Mouse (Mus musculus) megakaryocyte, embryonic 14.5 days (primary cell): Measurements from ENCODE around the gene Ugt1a7c.

Experiments used
- FLI1 ChIP-seq: IDR thresholded peaks from 2 replicates; pipeline ENCODE4 v1.6.1; 2012; ENCODE audit warnings: low read length, inconsistent platforms, mixed read lengths
- GATA1 ChIP-seq: IDR thresholded peaks from 3 replicates; pipeline ENCODE4 v1.6.1; 2012; ENCODE audit warnings: mixed read lengths, low read length, inconsistent platforms, borderline replicate concordance

- TF ChIP-seq FLI1 (no peak), GATA1 (no peak)
Measured at GRCm38 (mm10) chr1:88260604-88261377, 165.9 kb downstream of the Ugt1a7c start.
